Mouse (Mus musculus): Measurements from ENCODE around the gene Cst11.

- no peak for TF ChIP-seq CTCF (conservative IDR thresholded peaks at IDR 0.05 in 1 of 2, IDR thresholded peaks at IDR 0.05 in 1 of 2; ENCODE audit: low read depth in 2 of 2, low read length in 2 of 2)
- TF ChIP-seq EP300 (IDR thresholded peaks at IDR 0.05; ENCODE audit: low read length), result no peak
- TF ChIP-seq POLR2AphosphoS2 (IDR thresholded peaks at IDR 0.05; ENCODE audit: low read depth, low read length), result no peak
- TF ChIP-seq POLR2A (IDR thresholded peaks at IDR 0.05; ENCODE audit: low read depth, low read length), result no peak
These were observed 30.2 kb upstream of the Cst11 start for GRCm38 (mm10) chr2:148801491-148801921.
